Mouse (Mus musculus) urinary bladder, adult 2 months (tissue): ENCODE results near the gene Gabpb1. TPM values are rescaled to one million over a fixed set of nuclear protein-coding genes. Genes with fewer than 3 reads are reported as not detected.
"Not testable (repeated sequence)": the region's sequence is repeated elsewhere in the genome, so short reads cannot be mapped to it uniquely, and the experiment has no call there.

Experiments used
- DNase-seq: peaks from one replicate; pipeline ENCODE4 v3.0.0; 2022; ENCODE audit warnings: low spot score
- polyA plus RNA-seq: library from polyadenylated mRNA; depleted of rRNA; stranded (reverse); fragments of >200 nt; gene quantifications from 2 replicates; pipeline ENCODE4 v1.2.3, GENCODE M21; 2012

Gene Gabpb1
- polyA plus RNA-seq, 1 experiment, result 17.1 TPM

DNA sequence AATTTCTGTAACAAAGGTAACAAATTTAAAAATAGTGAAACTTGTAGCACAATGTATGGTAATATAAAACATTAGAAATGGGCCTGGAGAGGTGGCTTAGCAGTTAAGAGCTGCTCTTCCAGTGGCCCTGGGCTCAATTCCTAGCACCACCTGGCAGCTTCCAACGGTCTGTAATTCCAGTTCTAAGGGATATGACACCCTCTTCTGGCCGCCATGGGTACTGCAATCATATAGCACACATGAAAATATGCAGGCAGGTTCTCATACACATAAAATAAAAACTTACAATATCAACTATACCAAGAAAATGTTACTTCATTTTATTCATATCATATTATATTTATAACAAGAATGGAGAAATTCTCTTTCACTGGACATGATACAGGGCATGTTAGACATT, 35.8 kb downstream of the Gabpb1 start:
- no peak for DNase-seq

DNA sequence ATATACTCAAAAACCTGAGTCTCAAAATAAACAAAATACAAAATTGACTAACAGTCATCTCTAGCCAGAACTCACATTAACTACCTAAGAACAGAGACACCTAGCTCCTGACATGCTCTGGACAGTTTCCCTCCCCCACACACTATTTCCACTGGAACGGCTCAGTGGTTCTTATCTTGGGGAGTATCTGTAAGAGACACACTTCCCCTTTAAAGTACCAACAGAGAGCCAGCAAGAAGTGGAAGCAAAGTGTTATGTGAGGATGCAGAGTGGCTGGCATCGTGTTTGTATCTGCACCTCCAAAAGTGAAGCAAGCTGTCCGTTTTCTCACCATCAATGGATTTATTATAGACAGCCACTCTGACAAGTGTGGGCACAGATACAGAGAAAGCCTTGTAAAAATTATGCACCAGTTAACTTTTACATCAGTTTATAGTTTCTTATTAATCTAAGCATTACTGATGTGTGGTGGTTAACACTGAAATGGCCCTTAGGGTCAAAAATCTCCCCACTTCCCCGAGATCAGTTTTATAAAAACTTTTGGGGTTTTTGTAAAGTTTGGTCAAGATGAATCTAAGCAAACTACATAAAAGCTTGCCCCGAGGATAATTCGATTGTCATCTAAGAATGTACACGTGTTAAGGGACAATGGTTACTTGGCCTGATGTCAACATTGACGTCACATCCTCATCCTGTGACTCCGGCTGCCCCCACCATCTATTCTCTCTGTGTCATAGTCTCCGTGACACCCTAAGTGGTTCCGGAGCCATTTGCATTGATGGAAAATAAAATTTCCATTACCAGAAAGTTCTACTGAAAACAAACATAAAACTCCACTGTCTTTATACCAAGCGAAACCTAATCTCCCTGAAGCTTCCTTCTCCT, 40.0 kb downstream of the Gabpb1 start:
- no peak for DNase-seq

DNA sequence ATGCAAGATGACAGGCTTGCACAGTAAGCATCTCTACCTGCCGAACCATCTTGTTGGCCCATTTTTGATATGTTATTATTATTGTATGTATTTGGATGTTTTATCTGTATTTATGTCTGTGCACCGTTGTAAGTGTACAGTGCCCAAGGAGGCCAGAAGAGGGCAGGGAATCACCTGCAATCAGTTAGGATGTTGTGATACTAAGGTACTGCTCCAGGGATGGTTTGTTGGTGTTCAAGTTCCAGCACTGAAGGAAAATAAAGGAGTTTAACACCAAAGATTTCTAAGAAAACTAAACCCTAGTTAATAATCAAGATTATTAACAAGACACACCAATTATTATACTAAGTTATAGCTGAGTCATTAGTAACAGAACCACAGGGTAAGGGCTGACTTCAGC, 43.0 kb downstream of the Gabpb1 start:
- DNase-seq, result no peak

DNA sequence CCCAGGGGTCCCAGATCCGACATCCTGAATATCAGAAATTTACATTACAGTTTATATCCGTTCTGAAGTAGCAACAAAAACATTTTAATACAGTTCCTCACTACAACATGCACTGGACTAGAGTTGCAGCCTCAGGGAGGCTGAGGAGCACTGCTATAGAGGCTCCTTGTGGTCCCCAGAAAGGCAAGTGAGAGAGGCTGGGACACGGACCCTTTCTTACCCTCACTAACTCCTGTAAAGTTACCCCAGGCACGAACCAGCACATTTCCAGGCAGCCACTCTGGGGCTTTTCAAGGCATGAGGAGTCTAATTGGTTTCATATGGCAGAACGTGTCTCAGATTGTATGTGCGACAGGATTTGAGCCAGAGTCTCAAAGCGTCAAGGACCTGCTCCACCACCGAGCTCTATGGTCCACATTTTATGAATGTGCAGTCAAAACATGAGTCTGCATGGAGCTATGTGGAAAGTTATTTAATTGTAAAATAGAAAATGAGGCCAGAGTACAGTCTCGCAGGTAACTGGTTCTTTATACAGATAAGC, 47.6 kb downstream of the Gabpb1 start:
- no peak for DNase-seq

DNA sequence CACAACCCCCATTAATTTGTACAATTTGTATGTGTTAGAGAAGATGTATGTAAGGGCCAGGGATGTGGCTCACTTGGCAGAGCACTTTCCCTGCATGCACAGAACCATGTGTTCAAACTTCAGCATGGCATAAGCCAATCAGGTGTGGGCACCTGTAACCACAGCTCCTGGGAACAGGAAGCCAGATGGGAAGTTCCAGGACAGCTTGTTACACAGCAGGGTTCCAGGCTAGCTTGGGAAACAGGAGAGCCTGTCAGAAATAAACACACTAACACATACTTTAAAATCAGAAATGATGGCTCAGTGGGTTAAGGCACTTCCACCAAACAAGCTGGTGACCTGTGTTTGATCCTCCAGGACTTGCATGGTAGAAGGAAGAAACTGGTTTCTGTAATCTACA, 53.0 kb downstream of the Gabpb1 start:
- no peak for DNase-seq

DNA sequence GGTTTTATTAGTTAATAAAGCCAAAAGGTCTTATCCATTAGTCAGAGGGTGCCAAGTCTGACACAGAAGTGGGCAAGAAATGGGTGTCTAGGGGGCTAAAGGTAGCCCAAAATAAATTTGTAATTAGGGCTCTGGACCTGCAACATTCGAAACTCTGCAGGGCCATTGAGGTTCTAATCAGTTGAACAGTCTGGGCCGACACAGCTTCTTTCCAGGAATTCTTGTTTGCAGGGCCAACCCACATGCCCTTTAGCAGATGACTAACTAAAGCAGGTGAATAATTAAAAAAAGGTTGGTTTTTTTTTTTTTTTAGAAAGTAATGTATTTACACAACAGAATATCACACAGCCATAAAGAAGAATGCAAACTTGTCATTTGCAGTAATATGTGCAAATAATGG, 53.7 kb downstream of the Gabpb1 start:
- no peak for DNase-seq

DNA sequence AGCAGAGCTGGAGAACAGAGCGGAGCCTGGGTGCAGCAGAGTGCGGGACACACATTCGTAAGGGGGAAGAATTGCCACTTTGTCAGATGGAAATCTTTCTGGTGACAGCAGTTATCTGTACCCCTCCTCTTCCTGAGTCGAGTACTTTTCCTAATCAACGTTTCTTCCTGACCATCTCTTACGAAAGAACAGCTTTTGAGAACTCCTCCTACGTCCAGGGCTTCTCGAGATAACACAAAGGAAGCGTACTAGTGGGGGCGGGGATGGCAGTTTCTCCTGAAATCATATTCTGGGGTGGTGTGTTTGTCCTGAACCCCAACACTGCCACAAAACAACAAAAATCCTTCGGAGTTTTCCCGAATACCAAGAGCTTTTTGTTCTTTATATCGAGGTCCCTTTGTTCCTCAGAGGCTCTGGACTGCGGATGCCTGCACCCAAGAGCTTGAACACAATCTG, 56.9 kb downstream of the Gabpb1 start, which contains the start of gene Hdc:
Hdc (minus strand) TSS at position 51 of the 456 bp plus-strand sequence.
- DNase-seq, result no peak

DNA sequence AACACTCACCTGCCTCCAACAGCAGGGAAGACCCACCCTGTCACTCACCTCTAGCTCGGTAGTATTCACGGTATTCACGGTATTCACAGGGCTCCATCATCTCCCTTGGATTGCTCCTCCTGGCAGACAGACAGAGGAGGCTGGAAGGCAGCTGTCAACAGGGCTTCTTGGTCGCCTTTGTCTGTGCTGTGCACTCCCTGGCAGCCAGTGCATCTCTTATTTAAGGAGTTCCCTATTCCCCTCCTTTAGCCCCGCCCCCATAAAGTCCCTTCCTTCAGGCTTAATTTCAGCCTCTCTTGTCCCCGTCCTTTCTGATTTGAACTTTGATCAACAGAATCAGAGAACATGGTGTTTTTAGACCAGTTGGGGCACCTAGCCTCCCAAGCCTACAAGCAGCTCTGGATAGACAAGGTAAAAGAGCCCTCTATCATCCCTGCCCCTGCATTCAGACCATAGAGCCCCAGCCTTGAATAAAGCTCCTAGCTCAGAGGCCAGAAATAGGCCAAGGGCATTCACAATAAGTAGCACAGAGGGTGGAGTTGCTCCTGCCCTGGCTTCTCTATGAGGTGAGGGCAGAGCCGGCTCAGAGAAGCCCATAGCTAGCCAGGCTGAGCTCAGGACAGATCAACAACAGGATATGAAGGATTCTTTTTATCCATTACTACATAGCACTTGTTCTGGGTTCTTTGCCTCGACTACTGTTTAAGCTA, 57.5 kb downstream of the Gabpb1 start:
- no peak for DNase-seq

DNA sequence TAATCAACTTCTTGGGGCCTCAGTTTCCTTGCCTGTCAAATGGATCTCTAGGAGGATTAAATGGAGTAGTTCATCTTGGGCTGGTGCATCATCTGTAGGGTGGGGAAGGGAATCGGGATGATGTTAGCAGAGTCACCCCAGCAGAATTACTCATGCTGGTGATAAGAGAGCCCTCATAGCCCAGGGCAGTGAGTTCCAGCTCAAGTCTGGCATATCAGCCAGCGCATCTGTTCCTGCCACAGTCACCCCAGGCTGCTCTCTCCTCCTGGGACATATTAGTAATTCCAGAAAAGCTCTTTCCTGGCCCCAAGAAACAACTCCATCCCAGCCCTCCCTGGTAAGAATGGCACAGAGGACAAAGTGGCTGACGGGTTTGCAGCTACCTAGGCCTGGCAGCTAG, 60.8 kb downstream of the Gabpb1 start:
- no peak for DNase-seq

DNA sequence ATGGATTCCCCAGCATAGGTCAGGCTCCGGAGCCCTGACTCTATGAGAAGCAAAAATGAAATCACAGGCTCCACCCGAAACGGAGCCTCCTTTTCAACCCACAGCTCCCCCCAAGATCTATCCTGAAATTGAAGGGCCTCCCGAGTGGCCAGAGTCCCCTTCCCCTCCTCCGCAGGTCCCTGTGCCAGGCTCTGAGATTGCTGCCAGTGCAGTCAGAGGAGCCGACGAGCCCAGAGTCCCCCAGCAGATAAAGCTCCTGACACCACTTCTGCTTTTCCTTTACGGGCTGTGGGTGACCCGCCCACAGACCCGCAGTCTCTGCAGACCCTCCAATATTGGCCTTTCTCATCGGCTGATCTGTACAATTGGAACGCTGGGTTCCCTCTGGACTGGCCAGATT, 66.5 kb downstream of the Gabpb1 start:
- not testable (repeated sequence) for DNase-seq

DNA sequence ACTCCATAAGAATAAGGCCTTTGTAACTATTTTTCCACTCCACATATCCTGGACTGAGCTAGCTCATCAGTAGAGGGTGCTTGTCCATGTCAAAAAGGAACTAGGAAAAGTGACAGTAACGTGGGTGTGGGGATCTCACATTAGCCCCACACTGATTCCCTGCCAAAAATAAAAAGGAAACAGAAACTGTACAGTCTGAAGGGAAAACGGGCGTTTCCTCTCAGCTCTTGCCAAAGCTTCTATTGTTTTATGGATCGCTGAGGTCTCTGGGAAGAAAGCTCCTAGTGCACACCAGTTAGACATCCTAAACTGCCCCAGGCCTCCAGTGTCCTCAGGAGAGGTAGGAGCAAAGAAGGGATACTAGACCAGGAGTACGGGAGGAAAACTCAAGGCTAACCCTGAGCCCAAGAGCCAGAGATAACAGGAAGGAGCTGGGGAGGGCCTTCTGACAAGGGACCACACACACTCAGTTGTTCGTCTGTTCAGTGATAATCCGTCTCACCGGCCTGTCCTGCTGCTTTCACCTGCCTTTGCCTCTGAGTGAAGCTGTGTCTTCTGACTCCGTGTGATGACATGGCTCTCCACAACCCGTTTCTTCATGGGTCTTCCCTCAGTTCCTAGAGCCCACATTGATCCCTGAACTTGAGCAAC, 68.5 kb downstream of the Gabpb1 start:
- DNase-seq, result no peak

DNA sequence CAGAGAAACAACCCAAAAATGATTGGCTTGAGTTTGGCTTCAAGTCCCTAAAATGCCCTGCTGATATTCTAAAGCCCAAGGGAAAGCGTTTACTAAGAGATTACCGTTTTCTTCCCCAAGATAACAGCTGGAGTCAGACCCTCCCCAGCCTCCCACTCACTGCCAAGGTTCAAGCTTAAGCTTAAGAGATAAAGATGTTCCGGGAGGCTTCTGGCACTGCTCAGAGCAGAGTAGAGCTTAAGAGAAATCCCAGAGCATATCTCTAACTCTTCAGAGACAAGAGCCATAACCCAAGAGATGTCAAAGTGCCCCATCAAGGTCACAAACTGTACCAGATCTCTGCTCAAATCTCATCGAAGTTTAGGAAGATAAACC, 69.5 kb downstream of the Gabpb1 start:
- DNase-seq, result no peak

DNA sequence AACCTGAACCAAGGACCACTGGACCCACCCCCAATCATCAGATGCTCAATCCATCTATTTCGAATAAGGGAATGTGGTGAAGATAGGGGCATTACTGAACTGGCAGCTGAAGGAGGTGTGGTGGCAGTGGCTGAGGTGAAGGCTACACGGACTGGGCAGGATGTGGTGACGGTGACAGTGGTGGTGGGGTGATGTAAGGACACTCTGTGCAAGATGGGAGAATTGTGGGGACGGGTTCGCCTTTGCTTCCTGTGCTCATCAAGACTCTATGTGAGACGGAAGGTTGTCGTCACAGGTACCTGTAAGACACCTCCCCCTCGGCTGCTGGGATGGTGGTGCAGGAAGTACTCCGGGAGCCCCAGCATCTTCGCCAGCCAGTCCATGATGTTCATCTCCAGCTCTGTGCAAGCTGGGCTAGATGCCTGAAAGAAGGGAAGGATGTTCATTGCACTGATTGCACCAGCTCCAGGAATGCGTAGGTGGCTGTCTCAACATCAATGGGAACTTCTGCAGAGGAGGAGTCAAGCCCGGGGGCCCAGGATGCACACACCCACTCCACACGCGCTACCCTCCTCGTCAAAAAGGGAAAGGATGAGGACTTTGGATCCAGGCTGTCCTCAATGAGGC, 70.0 kb downstream of the Gabpb1 start:
- no peak for DNase-seq

DNA sequence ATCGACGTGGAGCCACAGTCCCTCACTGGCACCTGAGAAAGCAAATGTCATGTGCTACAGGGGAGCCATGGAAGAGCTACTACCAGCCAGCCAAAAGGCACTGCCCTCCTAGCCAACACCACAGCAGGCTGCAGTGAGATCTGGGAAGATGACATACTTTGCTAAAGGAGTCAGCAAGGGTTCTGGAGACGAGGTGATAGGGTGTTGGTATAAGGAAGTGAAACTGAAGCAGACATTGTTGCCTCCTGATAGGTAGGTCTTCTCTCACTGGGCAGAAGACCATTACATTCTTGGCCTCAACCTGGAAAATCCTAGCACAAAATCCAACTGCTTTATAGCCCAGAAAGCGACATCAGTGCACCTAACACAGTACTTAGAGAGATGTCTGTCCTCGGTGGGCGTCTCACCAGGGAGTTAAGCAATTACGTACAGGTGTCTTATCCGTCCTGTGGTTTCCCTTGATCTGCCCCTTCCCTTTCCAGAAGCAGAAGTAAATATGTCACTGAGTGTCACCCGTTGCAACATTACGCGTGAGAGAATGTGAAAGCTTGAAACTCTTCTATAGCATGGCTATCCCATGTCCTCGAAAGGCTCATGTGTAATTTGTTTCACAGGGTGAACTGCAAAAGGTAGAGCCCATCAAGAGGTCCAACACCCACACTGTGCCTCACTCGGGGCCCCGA, 74.1 kb downstream of the Gabpb1 start:
- no peak for DNase-seq

DNA sequence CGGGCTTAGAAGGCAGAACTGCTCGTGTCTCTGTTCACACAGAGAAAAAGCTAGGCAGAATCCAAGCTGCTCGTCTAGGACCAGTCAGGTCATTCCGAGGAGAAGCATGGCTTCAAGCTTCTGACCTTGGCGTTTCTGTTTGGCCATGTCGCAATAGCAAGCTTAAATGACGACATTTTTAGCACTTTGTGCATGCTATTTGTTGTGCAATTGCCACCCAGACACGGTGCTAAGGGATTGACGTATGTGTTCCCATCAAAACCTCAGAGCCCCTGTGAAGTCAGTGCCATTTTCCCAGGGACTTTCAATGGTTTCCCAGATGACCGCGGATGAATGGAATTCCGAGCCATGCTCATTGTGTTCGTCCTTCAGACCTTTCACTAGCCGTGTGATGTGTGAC, 75.6 kb downstream of the Gabpb1 start:
- no peak for DNase-seq

DNA sequence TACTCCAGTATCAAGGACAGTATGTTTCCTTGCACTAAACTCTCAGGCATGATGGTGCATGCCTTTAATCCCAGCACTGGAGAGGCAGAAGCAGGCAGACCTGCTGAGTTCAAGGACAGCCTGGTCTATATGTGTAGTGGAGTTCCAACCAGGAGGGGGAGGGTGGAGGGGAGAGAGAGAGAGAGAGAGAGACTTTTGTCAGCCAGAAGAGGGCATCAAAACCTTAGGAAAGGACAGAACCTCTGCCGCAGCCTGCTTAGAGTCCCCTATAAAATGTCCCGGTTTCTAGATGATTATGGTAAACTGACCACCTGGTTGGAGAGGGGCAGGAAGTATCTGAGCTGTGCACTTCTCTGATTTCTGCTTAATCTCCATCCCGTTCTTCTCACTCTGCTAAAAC, 77.1 kb downstream of the Gabpb1 start:
- DNase-seq, result no peak

DNA sequence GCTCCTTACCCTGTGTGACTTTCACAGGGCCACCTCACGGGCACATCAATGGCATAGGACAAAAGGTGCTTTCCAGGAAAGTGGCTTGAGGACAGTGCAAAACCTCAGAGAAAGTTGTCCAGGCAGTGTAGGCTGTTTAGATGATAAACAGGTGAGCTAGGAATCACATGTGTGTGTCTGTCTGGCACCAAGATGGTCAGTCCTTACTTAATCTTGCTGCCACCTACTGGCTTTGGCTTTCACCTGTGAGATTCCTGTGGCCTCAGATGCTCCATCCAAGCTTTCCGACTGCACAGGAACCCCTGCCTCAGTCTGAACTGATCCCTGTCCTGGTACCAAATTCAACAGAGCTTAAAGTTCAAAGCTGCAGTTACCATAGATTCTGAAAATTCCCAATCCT, 77.8 kb downstream of the Gabpb1 start:
- DNase-seq, result no peak

DNA sequence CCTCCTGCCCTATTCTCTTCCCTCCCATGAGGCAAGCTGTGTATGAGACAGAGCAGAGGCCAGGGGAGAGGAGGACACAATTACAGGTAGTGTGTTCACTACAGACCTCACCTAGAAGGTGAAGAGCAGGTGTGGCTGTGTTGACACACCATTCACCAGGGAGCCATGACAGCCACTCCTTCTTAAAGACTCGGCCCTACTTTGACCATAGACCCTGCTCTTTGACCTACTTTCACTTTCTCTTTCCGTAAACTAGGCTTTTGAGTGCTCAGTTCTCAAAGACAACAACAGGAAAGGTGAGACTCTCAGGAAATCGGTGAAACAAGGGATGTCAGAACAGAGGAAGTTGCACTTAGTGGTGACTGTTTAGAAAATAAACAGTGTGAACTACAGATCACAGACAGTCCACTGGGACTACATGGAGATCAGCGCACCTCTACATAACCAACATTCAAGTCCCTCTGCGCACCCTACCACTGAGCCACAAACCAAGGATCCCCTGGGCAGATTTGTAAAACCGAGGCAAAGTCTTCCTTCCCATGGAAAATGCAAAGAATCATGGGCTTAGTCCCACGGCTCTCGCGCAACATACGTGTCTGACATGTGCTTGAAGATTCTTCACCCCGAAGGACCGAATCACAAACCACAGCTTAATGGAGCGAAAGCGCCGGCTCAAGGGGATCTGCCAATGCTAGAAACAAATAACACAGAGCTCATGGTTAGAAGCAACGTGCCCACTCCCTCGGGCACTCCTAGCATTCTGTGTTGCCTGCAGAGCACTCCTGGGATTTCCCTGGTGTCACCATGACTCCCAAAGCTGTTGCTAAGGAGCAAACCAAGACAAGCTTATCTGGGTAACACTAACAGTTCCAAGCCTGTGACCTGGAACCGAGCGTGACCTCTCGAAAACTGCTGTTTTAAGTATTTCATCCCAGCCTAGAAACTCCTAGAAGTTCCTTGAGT, 78.6 kb downstream of the Gabpb1 start:
- no peak for DNase-seq

DNA sequence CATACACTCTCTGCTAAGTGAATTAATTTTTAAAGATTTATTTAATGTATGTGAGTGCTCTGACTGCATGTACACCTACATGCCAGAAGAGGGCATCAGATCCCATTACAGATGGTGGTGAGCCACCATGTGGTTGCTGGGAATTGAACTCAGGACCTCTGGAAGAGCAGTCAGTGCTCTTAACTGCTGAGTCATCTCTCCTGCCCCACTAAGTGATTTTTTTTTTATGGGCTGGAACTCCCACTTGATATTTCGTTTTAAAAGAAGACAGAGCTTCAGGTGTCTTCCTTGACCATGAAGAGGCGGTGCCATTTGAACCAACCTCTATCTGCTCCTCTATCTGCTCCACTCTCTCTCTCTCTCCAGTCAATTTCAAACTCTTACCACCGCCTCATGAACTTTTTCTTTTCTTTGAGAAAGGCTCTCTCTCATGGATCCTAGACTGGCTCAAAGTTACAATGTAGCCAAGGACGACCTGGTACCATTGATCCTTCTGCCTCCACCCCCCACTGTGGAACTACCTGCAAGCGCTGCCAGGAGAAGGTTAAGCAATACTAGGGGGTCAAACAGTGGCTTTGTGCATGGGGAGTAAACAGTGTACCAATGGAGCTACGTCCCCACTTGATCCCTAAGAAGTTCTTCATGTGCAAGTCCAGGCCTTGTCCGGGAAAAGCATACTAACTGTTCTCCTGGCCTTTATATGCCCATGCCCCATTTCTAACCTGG, 79.6 kb downstream of the Gabpb1 start:
- DNase-seq, result no peak
